Mouse (Mus musculus): ENCODE measurements at regions not wholly inside any gene's neighbourhood (a gene's known extent, or its start where the extent isn't known, plus 50 kb on each side); places are given as distances from the start of the nearest gene placed in this dataset.

DNA sequence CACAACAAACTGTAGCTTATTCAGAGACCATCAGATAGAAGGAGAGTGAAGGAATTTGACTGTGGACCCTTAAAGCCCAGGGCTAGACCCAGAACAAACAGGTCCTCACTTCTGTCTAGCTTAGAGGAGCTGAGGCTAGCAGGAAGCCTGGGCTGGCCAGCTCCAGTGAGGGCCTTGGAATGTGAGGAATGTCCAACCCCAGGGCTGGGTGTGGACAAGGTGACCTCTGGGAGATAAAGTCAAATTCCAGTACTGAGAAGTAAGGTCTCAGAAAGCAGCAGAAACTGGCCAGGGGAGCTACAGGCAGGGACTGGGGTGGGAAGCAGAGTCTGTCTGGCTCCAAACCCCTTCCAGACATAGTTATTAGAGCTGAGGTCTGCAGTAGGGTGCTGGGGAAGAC lies 51.0 kb upstream of the Ssbp3 start:
- CTCF ChIA-PET = interaction anchor here (0.5 to 2.5 kb wide), 16 partner anchors 10 to 1125 kb away, joined by 3 to 17 read pairs (median 4); no protein-coding TSS in a partner anchor
- POLR2A ChIA-PET = interaction anchor here (0.6 to 42.3 kb wide), 51 partner anchors 7 to 460 kb away, joined by 3 to 1095 read pairs (median 6); partner anchors contain the start of genes Ssbp3 (in 3 of the 4), Tmem59 (in 2 of the 4), Hspb11 (in 1 of the 4) and Lrrc42 (in 1 of the 4)

DNA sequence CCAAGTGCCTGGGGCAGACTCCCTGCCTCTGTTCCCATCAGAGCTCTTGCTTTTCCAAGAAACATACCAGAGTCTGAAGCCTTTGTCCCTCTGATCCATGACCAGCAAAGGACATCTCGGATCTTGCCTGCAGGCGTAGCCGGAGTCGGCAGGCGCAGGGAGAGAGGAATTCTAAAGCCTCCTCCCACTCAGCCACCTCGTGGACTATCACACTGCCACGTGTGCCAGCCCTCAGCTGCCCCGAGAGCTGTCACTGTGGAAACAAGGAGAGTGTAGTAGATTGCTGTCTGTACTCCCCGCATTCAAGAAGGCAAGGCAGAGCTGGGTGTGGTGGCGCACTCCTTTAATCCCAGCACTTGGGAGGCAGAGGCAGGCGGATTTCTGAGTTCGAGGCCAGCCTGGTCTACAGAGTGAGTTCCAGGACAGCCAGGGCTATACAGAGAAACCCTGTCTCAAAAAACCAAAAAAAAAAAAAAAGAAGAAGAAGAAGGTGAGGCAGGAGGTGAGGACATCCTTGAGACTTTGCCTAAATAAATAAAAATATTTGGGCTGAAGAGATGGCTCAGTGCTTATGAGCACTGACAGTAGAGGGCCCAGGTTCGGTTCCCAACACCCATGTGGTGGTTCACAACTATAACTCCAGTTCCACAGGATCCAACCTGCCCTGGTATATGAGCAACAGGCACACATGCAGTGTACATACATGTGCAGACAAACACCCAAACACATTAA lies 52.0 kb upstream of the Ssbp3 start:
- ChIA-PET CTCF (interaction anchor here (0.6 to 2.5 kb wide), 13 partner anchors 9 to 243 kb away, joined by 3 to 13 read pairs (median 4); no protein-coding TSS in a partner anchor), POLR2A (interaction anchor here (0.6 to 42.3 kb wide), 46 partner anchors 8 to 395 kb away, joined by 3 to 1095 read pairs (median 6); partner anchors contain the start of genes Ssbp3 (in 3 of the 4), Hspb11 (in 1 of the 4), Lrrc42 (in 1 of the 4) and Tceanc2 (in 1 of the 4))

DNA sequence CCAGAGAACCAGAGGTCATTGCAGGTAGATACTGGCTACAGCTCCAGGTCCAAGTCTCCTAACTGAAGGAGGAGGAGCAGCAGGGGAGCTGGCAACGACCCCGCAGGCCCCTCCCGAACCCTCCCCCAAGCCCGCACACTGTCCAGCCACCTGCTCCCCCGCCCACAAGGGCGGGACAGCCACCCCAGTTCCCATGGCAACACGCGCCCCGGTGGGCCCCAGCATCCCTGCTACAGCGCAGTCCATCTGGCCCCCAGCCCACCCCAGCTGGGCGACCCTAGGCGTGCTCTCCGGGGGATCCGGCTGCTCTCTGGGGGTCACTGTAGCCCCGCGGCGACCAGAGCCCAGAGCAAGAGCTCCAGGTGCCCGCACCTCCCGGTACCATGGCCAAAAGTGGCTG lies 51.0 kb upstream of the Acot11 start:
- POLR2A ChIA-PET = interaction anchor here (0.5 to 42.3 kb wide), 22 partner anchors 6 to 1604 kb away, joined by 3 to 1095 read pairs (median 8); partner anchors contain the start of genes Ssbp3 (in 1 of the 4) and Tceanc2 (in 1 of the 4)
- CTCF ChIA-PET = interaction anchor here (0.6 to 3.2 kb wide), 7 partner anchors 10 to 102 kb away, joined by 3 to 17 read pairs (median 4); no protein-coding TSS in a partner anchor

DNA sequence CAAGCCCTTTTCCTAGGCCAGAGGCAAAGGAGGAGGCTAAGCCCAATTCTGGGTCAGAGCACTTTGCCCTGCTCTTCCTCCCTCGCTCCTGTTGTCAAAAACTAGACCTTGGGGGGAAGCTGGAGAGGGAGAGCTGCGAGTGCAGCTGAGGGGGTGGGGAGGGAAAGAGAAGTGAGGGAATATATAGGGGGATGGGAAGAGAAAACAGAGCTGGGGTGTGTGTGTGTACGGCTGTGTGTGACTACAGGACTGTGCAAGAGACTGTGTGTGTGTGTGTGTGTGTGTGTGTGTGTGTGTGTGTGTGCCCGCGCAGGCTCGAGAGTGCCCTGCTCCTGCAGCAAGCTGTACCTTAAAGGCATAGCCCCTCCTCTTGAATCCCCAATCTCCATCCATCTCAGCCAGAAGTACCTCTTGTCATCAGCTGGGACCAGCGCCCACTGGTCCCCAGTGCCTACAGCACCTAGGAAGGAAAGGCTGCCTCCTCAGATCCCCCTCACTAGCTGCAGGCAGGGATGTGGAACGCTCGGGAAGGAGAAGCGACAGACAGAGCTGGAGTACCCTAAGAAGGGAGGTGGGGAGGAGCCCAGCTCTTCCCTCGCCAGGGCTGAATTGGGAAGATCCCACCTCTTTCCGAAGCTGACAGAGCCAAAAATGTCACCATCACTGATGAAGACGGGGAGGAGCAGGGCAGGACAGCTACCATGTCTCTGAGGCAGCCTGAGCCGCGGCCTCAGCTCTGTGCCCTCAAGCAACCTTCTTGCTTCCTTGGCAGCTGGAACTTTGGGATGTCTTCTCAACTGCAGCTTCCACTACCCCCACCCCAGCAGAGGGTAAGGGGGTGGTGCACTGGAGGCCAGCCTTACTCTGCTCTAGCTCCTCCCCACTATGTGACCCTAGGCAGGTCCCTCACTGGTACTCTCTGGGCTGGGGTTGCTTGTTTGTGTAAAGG lies 49.8 kb upstream of the Acot11 start:
- ChIA-PET POLR2A (interaction anchor here in 3 of 4 experiments (0.5 to 42.3 kb wide), 43 partner anchors 5 to 521 kb away, joined by 3 to 1095 read pairs (median 3); partner anchors contain the start of genes Tmem59 (in 2 of the 3), Acot11 (in 1 of the 3), Ssbp3 (in 1 of the 3) and Tceanc2 (in 1 of the 3)), CTCF (interaction anchor here (0.5 to 3.2 kb wide), 14 partner anchors 11 to 325 kb away, joined by 3 to 17 read pairs (median 4); no protein-coding TSS in a partner anchor)

Data from embryonic stem cell, embryonic (primary cell).